Mouse (Mus musculus) neural tube, embryonic 11.5 days (tissue): ENCODE measurements around the gene Rnls. TPM values are rescaled to one million over a fixed set of nuclear protein-coding genes. Genes with fewer than 3 reads are reported as not detected.

Experiments
- microRNA-seq: library from miRNA; unstranded; fragments of <30 nt; microRNA quantifications from one replicate; pipeline ENCODE4, GENCODE M21; 2016
- polyA plus RNA-seq: library from polyadenylated mRNA; unstranded; fragments of >200 nt; fragmentation: Nextera tagmentation; extraction: Ambion mirVana; gene quantifications from 2 replicates; pipeline ENCODE4 v1.2.1, GENCODE M21; 2014

Rnls gene
- polyA plus RNA-seq, 1 experiment from 2014 or later, result 8.2 TPM

Small RNA genes lying within 50 kb of the gene (microRNA-seq; reads per million reads assigned to microRNA genes)
- gene Mir3970, result not detected

Other genes with a start within 250 kb of the Rnls start
- gene Lipo4, start 125.5 kb upstream of the Rnls start, polyA plus RNA-seq, result not detected in 2 replicates
- gene Gm8978, start 233.0 kb upstream of the Rnls start, polyA plus RNA-seq, result not detected in 2 replicates